Mouse (Mus musculus) cerebellum, adult 9-11 months (tissue): ENCODE data around the gene Rap2c.

Experiments used
- DNase-seq: peaks from one replicate; pipeline ENCODE4 v3.0.0; 2022

The Rap2c gene

DNA sequence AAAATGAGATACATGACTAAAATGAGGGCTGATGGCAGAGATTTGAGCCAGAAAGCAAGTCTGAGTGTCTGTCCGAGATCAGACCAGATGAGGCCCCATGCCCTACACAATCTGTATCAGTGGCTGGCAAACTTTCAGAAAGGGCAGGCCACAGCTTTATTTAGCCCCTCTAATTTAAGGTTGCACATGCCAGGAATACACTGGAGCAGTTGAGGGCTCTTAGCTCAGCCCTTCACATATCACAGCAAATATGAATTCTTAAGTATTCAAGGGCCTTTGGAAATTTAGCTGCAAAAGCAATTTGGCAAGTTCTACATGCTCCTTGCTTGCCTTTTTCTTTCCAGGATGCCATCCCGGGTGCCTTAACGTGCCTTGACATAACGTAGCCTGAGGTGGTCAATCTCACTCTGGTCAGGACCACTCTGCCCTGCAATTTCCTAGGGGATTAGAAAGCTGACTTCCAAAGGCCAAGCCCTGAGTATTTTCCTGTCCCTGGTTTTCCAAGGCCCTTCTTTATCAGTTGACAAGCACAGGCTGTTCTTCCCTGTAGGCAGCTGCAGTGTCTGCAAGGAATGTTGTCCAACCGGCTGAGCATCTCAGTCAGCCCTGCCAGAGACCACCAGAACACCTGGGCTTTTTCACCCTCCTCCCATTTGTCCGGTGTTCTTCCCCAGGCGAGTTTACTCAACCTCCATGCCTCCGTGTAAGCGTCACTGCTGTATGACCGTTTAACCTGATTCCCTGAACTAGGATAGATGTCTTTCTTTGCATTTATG is 49.5 kb downstream of the Rap2c start:
- DNase-seq, result no peak

DNA sequence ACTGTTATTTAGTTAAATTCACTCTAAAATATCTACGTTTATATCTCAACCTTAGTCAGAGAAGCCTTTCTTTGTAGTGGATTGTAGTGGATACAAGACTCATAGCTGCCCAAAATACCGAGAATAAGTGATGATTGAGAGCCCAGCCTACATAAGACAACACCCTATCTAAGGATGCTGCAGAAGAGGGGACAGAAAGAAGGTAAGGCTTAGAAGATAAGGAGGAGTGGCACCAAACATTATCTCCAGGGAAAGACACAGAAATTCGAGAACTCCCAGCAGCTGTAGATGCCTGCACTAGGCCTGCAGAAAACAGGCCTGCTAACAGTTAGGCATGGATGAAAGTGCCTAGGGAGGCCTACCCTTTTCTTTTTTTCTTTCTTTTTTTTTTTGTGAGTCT is 52.7 kb downstream of the Rap2c start:
- no peak for DNase-seq

GRCm38 (mm10) chrX:50962955-50963354 is 54.9 kb downstream of the Rap2c start:
- no peak for DNase-seq
